Mouse (Mus musculus) neural tube, embryonic 13.5 days (tissue): ENCODE data around the gene Stambp. TPM values are rescaled to one million over a fixed set of nuclear protein-coding genes. Genes with fewer than 3 reads are reported as not detected.

Source experiments
- ATAC-seq: fragments of 200-750 bp; cut with Nextera tagmentation; 2 replicates; pipeline ENCODE4 v1.8.0; 2017; ENCODE audit warnings: low read depth, mild to moderate bottlenecking, moderate TSS enrichment, moderate library complexity
- H3K27ac ChIP-seq: fragments of 300-500 bp; sonication (generic); replicated peaks from 2 replicates; pipeline ENCODE4 v1.5.1; 2015; ENCODE audit warnings: moderate library complexity, mild to moderate bottlenecking, inconsistent platforms
- H3K27me3 ChIP-seq: fragments of 300-500 bp; sonication (generic); 2 replicates; pipeline ENCODE4 v1.6.1; 2015; ENCODE audit warnings: mild to moderate bottlenecking, inconsistent platforms
- H3K36me3 ChIP-seq: fragments of 300-500 bp; sonication (generic); 2 replicates; pipeline ENCODE4 v1.6.1; 2015; ENCODE audit warnings: mild to moderate bottlenecking, inconsistent platforms
- H3K4me1 ChIP-seq: fragments of 300-500 bp; sonication (generic); replicated peaks from 2 replicates; pipeline ENCODE4 v1.6.1; 2015; ENCODE audit warnings: inconsistent platforms
- H3K4me2 ChIP-seq: fragments of 300-500 bp; sonication (generic); 2 replicates; pipeline ENCODE4 v1.6.1; 2015; ENCODE audit warnings: inconsistent platforms, mild to moderate bottlenecking, moderate library complexity
- H3K4me3 ChIP-seq: fragments of 300-500 bp; sonication (generic); 2 replicates; pipeline ENCODE4 v1.5.1; 2015; ENCODE audit warnings: mild to moderate bottlenecking, inconsistent platforms
- H3K9ac ChIP-seq: fragments of 300-500 bp; sonication (generic); 2 replicates; pipeline ENCODE4 v1.6.1; 2015; ENCODE audit warnings: moderate library complexity, mild to moderate bottlenecking, inconsistent platforms
- H3K9me3 ChIP-seq: fragments of 300-500 bp; sonication (generic); 2 replicates; pipeline ENCODE4 v1.6.1; 2016; ENCODE audit warnings: inconsistent platforms
- WGBS: fragments of 180-500 bp; shearing (Covaris S2); methylation state at CpG from one replicate; pipeline ENCODE4 v1.1.7; 2015; 5-methylcytosine and 5-hydroxymethylcytosine counted together
- polyA plus RNA-seq: library from polyadenylated mRNA; unstranded; fragments of >200 nt; fragmentation: Nextera tagmentation; extraction: Ambion mirVana; gene quantifications from 2 replicates; pipeline ENCODE4 v1.2.1, GENCODE M21; 2015

Gene Stambp
- polyA plus RNA-seq, 1 experiment from 2014 or later = 49.3 TPM

DNA sequence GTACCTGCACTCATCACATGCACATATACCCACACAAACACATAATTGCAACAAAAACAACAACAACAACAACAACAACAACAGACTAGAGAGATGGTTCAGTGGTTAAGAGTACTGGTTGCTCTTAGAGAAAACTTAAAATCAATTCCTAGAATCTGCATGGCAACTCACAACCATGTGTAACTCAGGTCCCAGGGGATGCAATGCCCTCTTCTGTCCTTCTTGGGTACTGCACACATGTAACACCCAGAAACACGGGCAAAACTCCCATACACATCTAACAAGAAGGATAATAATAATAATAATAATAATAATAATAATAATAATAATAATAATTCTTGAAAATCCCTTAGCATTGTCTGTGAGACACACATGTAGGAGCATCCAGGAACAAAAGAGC, 60.0 kb downstream of the Stambp start:
- no peak overlapping the region for H3K9ac ChIP-seq
- no peak overlapping the region for H3K4me3 ChIP-seq
- H3K9me3 ChIP-seq = no peaks in the 10 kb centered on the region
- no peak for ATAC-seq
- WGBS = 19% methylated on average over 1 of the region's 1 CpGs
- no peaks in the 10 kb centered on the region for H3K36me3 ChIP-seq
- H3K4me1 ChIP-seq = peaks cover 2% of the 10 kb centered on the region
- no peaks in the 10 kb centered on the region for H3K27me3 ChIP-seq
- H3K4me2 ChIP-seq = no peak overlapping the region
- H3K27ac ChIP-seq = no peak overlapping the region

DNA sequence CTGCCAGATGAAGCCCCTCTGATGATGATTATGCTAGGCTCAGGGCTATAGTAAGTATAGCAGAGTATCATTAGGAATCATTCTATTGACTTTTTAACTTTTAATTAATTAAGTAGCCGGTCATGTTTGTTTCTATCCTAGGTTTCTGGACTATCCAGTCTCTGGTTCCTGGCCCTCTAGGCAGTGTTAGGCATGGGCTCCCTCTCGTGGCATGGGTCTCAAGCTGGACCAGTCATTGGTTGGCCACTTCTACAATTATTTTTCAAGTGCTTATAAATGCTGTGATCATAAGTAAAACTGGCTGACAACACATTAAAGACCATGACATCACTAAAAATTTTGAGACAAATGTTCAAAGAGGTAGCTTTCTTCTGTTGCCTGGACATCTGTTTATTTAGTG, 62.3 kb downstream of the Stambp start:
- ATAC-seq = no peak
- Histone ChIP-seq H3K4me3 (no peak overlapping the region), H3K9ac (no peak overlapping the region), H3K4me2 (no peak overlapping the region), H3K9me3 (no peaks in the 10 kb centered on the region), H3K27me3 (no peaks in the 10 kb centered on the region), H3K27ac (no peak overlapping the region), H3K4me1 (peaks cover 18% of the 10 kb centered on the region), H3K36me3 (no peaks in the 10 kb centered on the region)
- 68% methylated on average over 2 of the region's 2 CpGs for WGBS

DNA sequence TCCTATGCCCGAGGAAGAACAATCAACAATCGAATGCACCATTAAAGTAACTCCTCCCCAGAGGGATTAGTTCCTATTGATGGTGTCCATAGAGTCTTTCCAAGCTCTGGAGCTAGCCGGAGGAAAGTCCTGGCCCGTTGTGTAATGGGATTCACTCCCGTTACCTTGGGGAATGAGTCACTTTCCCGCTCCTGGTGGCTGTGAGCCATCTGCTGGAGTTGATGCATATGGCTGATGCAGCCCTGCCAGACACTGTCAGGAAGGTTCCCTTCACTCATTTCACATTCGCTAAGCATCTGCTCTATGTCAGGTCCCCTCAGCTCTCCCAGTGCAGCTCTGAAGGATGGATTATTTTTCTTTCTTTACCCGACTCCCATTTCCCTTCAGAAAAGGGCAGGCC, 63.1 kb downstream of the Stambp start:
- peaks cover 25% of the 10 kb centered on the region for H3K4me1 ChIP-seq
- H3K9ac ChIP-seq = 0 out of 2 replicates have a peak overlapping the region, but pooled peaks have one; percentile 9
- H3K4me2 ChIP-seq = no peak overlapping the region
- no peak for ATAC-seq
- H3K27me3 ChIP-seq = no peaks in the 10 kb centered on the region
- H3K4me3 ChIP-seq = no peak overlapping the region
- WGBS = 42% methylated on average over 8 of the region's 8 CpGs
- no peaks in the 10 kb centered on the region for H3K36me3 ChIP-seq
- no peaks in the 10 kb centered on the region for H3K9me3 ChIP-seq
- no peak overlapping the region for H3K27ac ChIP-seq

- Histone ChIP-seq H3K4me3 (peak overlapping the region; percentile 61), H3K4me2 (peak overlapping the region; percentile 79), H3K27ac (peak overlapping the region; percentile 94), H3K4me1 (peaks cover 28% of the 10 kb centered on the region), H3K9me3 (no peaks in the 10 kb centered on the region), H3K36me3 (peaks cover 4% of the 10 kb centered on the region; the same call in 1 of the 2 replicates), H3K27me3 (no peaks in the 10 kb centered on the region), H3K9ac (peak overlapping the region; percentile 64)
- WGBS = 35% methylated on average over 6 of the region's 6 CpGs
- ATAC-seq = peak; percentile 60; the same call in 1 of the 2 replicates
Measured at GRCm38 (mm10) chr6:83507168-83507546, 65.4 kb downstream of the Stambp start.

DNA sequence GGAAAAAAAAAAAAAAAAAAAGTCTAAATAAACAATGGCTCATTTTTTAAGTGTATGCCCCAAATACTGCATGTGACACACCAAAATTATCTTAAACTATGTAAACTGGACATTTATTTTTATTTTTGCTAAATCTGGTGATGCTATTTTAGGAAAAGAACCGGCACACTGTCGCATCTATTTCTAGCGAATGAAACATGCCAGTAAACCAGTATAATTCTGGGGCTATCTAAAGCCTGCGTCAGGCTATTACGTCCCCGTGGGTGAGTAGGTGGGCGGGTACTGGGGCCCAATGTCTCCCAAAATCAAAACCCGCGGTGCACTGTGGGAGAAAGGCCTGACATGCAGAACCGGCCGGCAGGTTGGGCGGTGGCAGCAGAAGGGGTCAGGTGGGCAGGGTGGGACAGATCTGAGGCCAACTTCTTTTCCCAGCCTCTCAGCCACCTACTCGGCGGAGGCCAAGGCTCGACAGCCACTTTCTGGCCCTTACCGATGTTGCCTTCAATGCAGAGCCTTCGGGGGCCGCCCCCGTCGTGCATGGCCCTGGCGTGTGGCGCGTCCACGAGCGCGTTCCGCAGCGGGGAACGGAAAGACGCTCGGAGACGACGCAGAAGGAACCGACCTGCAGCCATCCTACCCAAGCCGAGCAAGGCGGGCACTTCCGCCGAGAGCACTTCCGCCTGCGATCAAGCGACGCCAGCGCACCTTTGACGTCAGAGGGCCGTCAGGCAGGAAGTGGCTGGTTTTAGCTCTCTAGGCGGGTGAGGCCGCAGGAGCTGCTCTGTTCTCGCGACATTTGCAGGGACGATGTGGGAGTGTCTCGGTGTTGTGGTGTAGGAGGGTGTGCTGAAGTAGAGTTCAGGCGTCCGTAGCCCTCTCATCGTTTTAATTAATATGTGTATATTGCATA, 66.0 kb downstream of the Stambp start, which contains the start of gene Dguok:
Dguok (minus strand) TSS at position 712 of the 910 bp plus-strand sequence.
- H3K27ac ChIP-seq = peak within 1 kb of the TSS; percentile 94
- peak; percentile 99 for ATAC-seq
- under 1% methylated on average over 54 of the region's 54 CpGs for WGBS

GRCm38 (mm10) chr6:83505554-83505953, 67.0 kb downstream of the Stambp start:
- peak overlapping the region; percentile 81 for H3K9ac ChIP-seq
- H3K36me3 ChIP-seq = peaks cover 5% of the 10 kb centered on the region; the same call in 1 of the 2 replicates
- H3K27ac ChIP-seq = no peak overlapping the region
- H3K4me2 ChIP-seq = peak overlapping the region; percentile 79
- H3K4me1 ChIP-seq = peaks cover 28% of the 10 kb centered on the region
- no peak for ATAC-seq
- no peaks in the 10 kb centered on the region for H3K9me3 ChIP-seq
- peak overlapping the region; percentile 61 for H3K4me3 ChIP-seq
- WGBS = 95% methylated on average over 4 of the region's 4 CpGs
- no peaks in the 10 kb centered on the region for H3K27me3 ChIP-seq

More for the DNA sequence above, 66.0 kb downstream of the Stambp start, which contains the start of gene Dguok:
- Histone ChIP-seq H3K9ac (peak within 1 kb of the TSS; percentile 81), H3K36me3 (peaks cover 4% of the 10 kb centered on the region; the same call in 1 of the 2 replicates), H3K4me3 (peak within 1 kb of the TSS; percentile 61), H3K4me1 (peaks cover 28% of the 10 kb centered on the region), H3K27me3 (no peaks in the 10 kb centered on the region), H3K9me3 (no peaks in the 10 kb centered on the region), H3K4me2 (peak within 1 kb of the TSS; percentile 79)

GRCm38 (mm10) chr6:83503361-83503760, 69.2 kb downstream of the Stambp start:
- 92% methylated on average over 3 of the region's 3 CpGs for WGBS
- H3K9me3 ChIP-seq = no peaks in the 10 kb centered on the region
- no peak overlapping the region for H3K9ac ChIP-seq
- peaks cover 28% of the 10 kb centered on the region for H3K4me1 ChIP-seq
- no peaks in the 10 kb centered on the region for H3K27me3 ChIP-seq
- no peak for ATAC-seq
- H3K4me3 ChIP-seq = no peak overlapping the region
- H3K4me2 ChIP-seq = no peak overlapping the region
- H3K27ac ChIP-seq = no peak overlapping the region
- peaks cover 11% of the 10 kb centered on the region; the same call in 1 of the 2 replicates for H3K36me3 ChIP-seq

- Histone ChIP-seq H3K4me1 (peaks cover 27% of the 10 kb centered on the region), H3K4me3 (no peak overlapping the region), H3K9ac (no peak overlapping the region), H3K36me3 (peaks cover 11% of the 10 kb centered on the region; the same call in 1 of the 2 replicates), H3K4me2 (no peak overlapping the region), H3K27me3 (no peaks in the 10 kb centered on the region), H3K27ac (no peak overlapping the region), H3K9me3 (no peaks in the 10 kb centered on the region)
- WGBS = 82% methylated on average over 3 of the region's 3 CpGs
- no peak for ATAC-seq
Measured at GRCm38 (mm10) chr6:83502656-83503055, 69.9 kb downstream of the Stambp start.

- 66% methylated on average over 9 of the region's 9 CpGs for WGBS
Measured at GRCm38 (mm10) chr6:83501524-83502310, 70.8 kb downstream of the Stambp start.

DNA sequence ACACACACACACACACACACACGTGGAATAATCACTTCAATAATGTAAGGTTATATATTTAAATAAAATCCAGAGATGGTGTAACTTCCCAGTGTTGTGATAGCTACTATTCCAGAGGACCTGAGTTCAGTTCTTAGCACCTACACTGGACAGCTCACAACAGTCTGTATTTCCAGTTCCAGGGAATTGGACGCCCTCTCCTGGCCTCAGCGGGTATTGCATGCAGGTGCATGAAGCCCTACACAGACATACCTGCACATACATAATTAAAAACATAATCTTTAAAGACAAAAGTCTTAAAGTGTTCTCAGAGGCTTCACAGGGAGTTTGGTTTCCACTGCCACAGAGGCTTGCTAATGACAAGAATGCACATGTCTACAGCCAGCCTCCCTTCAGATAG, 72.1 kb downstream of the Stambp start:
- WGBS = 63% methylated on average over 3 of the region's 3 CpGs
- Histone ChIP-seq H3K4me2 (no peak overlapping the region), H3K27ac (no peak overlapping the region), H3K4me3 (no peak overlapping the region), H3K27me3 (no peaks in the 10 kb centered on the region), H3K9me3 (no peaks in the 10 kb centered on the region), H3K36me3 (peaks cover 30% of the 10 kb centered on the region), H3K4me1 (peaks cover 13% of the 10 kb centered on the region), H3K9ac (no peak overlapping the region)
- ATAC-seq = no peak

More at GRCm38 (mm10) chr6:83501524-83502310, 70.8 kb downstream of the Stambp start:
- H3K27me3 ChIP-seq = no peaks in the 10 kb centered on the region
- no peak overlapping the region for H3K4me3 ChIP-seq
- no peak overlapping the region for H3K27ac ChIP-seq
- no peaks in the 10 kb centered on the region for H3K9me3 ChIP-seq
- peaks cover 20% of the 10 kb centered on the region for H3K36me3 ChIP-seq
- H3K9ac ChIP-seq = no peak overlapping the region
- no peak overlapping the region for H3K4me2 ChIP-seq
- ATAC-seq = no peak
- peaks cover 21% of the 10 kb centered on the region for H3K4me1 ChIP-seq

- no peak overlapping the region for H3K9ac ChIP-seq
- H3K36me3 ChIP-seq = peaks cover 39% of the 10 kb centered on the region
- no peak for ATAC-seq
- WGBS = 93% methylated on average over 10 of the region's 10 CpGs
- H3K9me3 ChIP-seq = no peaks in the 10 kb centered on the region
- H3K4me2 ChIP-seq = no peak overlapping the region
- H3K4me1 ChIP-seq = no peaks in the 10 kb centered on the region
- H3K27ac ChIP-seq = no peak overlapping the region
- H3K27me3 ChIP-seq = no peaks in the 10 kb centered on the region
- H3K4me3 ChIP-seq = no peak overlapping the region
Measured at GRCm38 (mm10) chr6:83499078-83499477, 73.5 kb downstream of the Stambp start.
